Mouse (Mus musculus): ENCODE data around the gene Lsm10.

GRCm38 (mm10) chr4:126108061-126108740, 11.8 kb downstream of the Lsm10 start:
- TF ChIP-seq POLR2A (IDR thresholded peaks at IDR 0.05; ENCODE audit: borderline replicate concordance, insufficient read depth, low read length), result no peak
- no peak for TF ChIP-seq CTCF (IDR thresholded peaks at IDR 0.05; ENCODE audit: borderline replicate concordance, insufficient read depth, low read depth, low read length)
